Mouse (Mus musculus) heart, adult 2 months (tissue): Measurements from ENCODE around the gene Esf1.

ENCODE experiments used
- CTCF ChIP-seq: fragments of 200-600 bp; IDR thresholded peaks from 2 replicates; pipeline ENCODE4 v1.8.1; 2022; ENCODE audit warnings: antibody characterized with exemption, mild to moderate bottlenecking, moderate library complexity
- EP300 ChIP-seq: fragments of 200-500 bp; IDR thresholded peaks from 2 replicates; pipeline ENCODE4 v1.6.1; 2011; ENCODE audit warnings: low read depth, low read length, control low read depth; ENCODE audit not compliant: insufficient read depth
- POLR2A ChIP-seq: fragments of 200-500 bp; IDR thresholded peaks from 2 replicates; pipeline ENCODE4 v1.6.1; 2011; ENCODE audit warnings: mild to moderate bottlenecking, low read depth, low read length, control low read depth; ENCODE audit not compliant: insufficient read depth

DNA sequence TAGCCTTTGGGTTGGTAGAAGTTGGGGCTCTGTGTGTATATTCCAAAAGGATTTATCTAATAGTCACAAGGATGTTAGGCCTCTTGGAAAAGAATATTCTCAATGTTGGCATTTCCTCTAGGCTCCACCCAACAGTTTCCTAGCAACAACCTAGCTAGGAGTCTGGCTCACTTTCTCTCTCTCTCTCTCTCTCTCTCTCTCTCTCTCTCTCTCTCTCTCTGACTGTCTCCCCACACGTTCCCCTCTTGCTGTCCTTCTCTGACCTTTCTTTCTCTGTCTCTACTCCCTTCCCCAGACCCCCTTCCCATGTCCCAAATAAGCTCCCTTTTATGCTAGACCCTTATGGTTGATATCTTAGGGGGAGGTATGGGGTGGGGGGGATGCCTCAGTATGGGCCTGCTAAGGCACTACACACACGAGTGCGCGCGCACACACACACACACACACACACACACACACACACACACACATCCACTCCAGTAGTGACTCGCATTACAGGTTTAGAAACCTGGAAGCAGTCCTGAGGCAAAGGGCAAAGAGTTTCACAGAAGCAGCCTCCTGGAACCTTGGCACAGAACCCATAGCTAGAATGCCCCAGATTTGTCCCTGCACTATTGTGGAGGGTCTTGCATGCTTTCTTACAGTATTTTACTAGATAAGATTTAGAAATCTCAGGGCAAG lies 91.6 kb downstream of the Esf1 start:
- no peak for TF ChIP-seq CTCF
- TF ChIP-seq POLR2A = no peak
- TF ChIP-seq EP300 = no peak
